Mouse (Mus musculus) spleen, postnatal 14 days (tissue): Measurements from ENCODE around the gene Arl1.
A peak's percentile ranks its signal among the peaks of the same experiment; 100 is the strongest.
"Not testable (repeated sequence)": the region's sequence is repeated elsewhere in the genome, so short reads cannot be mapped to it uniquely, and the experiment has no call there.

Source experiments
- DNase-seq, 2 experiments: peaks; one replicate each; pipeline ENCODE4 v3.0.0; 2021 to 2022; ENCODE audit warnings: low spot score in 2 of 2

Arl1 gene

DNA sequence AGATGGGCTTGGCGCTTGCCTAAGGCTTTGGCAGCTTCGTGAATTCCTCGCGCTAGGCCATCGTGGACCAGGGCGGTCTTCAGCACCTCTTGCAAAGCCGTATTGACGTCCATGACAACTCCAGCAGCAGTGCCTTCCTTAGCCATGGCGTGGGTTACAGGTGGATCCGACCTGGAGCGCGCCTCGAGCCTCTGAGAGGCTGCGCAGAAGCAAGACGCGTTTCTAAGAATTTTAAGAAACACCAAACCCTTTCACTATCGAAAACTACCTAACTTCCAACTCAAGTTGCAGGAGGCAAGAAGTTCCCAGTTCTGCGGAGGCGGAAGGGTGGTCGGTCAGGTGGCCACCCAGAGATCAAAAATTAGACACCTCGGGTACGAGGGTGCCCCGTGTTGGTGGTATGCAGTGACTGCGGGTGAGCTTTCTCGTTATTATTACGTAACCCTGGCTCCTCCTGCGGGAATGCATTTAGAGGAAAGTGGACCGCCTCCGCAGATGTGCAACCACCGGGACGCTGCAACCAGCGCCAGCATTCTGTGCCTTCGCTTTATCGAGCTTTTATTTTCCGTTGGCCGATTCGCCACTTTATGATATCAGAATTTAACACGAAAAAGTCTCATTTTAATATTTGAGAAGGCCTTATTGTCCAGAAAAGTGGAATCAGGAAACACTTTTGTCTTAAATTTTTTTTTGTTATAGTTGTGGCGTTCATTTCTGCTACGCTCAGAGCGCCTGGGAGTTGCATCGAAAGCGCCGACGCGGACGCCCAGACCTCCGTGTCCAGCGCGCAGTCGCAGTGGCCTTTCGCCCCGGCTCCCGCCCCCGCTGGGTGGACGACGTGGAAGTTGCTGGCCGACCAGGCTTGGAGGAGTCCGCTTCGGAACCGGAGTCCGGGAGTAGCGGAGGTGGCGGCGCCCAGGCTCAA is at the start of gene Arl1:
Gene Arl1 (plus strand): TSS at position 288 of the 925 bp plus-strand sequence.
- DNase-seq = peak; percentile 82 to 85

DNA sequence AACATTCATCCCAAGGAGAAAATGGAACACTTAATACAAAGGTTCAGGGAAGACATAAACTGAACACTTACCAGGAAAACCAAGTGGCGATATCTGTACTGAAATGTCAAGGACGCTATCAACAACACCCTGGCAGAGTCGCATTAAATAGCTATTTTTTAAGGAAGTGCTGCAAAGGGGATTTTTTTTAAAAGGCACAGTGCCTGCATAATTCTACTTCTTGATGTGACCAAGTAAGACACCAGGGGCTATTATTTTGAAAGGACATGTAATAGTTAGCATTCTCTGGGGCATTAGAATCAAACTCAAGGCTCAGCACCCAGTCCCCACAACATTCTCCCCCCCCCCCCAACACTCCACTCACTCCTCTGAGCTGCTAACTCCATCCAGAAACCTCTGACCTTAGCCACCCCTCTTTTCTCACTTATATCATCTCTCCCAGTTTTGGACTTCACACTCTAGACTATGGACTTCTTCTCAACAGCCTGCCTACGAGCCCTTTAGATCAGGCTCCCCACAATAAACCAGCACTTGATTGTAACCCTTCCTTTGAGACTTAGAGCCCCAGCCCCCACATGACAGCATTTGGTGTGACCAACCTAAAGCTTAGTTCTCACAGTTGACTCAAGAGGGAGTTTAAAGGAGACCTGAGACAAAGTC is 47.6 kb upstream of the Arl1 start:
- DNase-seq = no peak

DNA sequence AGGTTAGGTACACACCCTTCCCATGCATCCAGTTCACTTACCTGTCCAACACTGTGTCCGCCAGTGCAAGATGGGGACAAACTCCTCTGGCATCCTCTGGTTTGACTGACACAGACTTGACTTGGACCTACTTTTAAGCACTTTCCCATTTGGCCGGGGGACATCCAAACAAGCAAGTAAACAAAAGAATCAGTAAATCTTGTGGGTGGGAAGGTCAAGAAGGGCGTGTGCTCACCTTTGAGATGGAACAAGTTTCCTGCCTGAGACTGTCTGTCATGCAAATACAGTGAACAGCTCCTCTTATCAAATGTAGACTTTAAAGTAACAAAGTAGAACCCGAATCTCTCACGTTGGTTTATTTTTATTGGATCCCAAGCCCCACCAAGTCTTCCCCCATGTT is 45.7 kb upstream of the Arl1 start, which contains the start of gene Spic:
Gene Spic (minus strand): TSS at position 91 of the 400 bp plus-strand sequence.
- no peak for DNase-seq

DNA sequence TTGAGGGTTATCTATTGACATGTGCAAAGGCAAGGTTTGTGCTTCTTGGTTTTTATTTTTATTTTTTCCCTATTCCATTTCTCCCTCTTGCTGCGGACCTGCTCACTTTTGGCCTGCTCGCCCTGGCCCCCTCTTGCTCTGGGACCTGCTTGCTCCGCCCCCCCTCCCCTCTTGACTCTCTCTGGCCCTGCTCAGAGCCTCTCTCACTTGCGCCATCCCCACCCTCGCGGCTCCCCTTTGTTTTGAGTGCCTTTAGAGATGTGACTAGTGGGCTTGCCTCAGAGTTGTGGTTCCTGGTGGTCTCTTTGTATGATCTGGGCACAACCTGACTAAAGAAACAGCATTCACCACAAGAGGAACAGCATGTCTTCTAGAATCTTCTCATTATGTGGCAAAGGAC is 29.7 kb upstream of the Arl1 start:
- no peak for DNase-seq

DNA sequence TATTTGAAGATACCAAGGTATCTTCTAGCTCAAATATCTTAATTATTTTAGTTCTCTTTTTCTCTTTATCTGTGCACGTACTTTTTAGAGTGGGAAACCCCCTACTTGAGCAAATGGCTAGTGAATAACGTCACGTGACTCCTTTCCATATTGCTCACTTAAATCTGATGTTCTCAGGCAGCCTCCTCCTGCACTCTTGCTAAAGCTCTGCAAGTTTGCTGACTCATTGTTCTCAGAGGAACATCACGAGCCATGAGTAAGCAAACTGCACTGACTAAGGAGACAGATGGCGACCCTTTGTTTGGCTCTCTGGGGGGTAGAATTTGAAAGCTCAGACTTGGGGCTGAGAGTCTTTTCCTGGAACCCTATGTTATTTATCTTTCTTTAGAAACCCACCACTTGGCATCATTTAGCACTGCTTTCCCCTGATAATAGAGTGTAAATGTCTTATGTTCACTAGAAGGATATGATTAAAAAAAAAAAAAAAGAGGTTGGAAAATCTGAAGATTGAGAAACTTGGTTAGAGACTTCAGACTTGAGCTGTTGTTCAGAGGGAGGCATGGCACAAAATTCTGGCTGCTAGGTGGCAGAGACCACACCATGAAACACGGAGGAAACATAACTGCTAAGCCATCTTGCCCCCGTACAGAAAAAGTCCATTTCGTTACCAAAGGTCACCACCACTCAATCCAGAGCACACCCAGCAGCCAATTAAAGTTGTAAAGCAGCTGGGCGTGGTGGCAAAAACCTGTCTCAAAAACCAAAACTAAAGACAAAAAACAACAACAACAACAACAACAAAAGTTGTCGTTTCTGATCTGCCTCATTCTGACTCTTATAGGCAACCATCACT is 21.8 kb upstream of the Arl1 start:
- no peak for DNase-seq

DNA sequence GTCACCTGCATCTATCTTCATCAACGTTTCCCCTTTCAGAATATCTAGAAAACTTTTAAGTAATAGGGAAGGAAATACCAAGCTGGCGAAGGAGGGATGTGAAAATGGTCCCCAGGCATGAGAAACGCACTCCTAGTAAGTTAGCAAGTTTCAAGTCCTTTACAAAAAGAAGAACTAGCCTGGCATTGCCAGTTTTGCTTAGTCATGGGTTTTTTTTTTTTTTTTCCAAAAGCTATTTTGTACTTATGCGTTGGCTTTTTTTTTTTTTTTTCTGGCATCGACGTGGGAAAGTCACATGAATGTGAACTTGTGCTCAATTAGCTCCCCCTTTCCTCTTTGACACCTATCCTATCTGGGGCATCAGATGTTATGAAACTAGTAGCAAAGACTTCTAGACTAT is 18.3 kb upstream of the Arl1 start:
- no peak for DNase-seq

DNA sequence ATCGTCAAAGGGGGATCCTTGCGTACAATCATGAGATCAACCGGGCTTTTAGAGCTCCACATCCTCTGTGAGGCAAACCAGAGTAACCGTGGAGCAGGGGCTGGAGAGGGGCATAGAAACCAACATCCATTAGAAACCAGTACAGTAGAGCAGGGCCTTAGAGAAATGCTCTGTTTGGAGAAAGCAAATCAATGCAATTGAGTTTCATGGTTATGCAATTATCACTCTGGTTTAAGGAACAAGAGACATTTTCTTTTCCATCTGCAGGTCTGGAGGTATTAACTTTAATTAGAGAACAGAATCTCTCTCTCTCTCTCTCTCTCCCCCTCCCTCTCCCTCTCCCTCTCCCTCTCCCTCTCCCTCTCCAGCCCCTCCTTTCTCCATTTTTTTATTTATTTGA is 15.9 kb upstream of the Arl1 start:
- DNase-seq = no peak

DNA sequence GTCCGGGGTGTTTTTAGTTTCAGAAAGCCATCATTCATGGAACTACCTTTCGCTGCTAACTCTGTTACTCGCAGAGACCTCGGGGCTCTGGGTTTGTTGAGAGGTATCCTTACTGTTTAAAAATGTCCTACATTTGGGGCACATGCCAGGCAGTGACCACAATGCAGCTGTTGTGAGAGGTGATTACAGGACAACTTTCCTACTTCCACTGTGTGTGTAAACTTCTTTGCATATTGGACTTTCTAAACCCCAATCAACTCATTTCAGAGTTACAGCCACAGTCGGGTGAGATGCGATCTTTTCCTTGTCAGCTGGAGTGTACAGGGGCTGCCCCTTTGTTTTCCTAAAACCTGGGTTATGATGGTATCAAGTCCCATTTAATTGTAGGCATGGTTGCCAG is 15.0 kb upstream of the Arl1 start:
- DNase-seq = no peak

DNA sequence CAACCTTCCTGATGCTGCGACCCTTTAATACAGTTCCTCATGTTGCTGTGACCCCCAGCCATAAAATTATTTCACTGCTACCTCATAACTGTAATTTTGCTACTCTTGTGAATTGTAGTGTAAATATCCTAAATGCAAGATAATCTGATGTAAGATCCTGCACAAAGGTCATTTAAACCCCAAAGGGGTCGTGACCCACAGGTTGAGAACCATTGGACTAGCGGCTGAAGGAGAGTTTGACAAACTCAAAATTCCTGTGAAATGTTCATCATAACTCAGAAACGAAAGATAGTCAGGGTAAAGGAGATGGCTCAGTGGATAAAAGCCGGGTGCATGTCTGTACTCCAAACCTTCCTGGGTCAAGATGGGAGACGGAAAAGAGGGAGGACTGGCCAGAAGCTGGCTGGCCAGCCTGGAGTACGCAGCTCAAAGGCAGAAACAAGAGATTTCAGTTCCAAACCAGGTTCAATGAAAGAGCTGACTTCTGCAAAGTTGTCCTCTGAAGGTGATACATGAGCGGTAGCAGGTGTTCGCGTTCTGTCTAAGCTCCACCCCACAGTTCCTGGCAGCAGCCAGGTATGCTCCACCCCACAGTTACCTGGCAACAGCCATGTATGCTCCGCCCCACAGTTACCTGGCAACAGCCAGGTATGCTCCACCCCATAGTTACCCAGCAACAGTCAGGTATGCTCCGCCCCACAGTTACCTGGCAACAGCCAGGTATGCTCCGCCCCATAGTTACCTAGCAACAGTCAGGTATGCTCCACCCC is 13.5 kb upstream of the Arl1 start:
- no peak for DNase-seq

DNA sequence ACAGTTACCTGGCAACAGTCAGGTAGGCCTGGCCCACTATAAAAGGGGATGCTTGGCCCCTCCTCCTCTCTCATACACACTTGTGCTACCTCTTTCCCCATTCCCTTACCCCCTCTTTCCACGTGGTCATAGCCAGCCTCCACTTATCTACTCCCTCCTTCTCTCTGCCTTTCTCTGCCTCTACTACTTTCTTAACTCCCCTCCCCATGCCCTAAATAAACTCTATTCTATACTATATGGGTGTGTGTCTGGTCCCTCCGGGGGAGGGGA is 13.0 kb upstream of the Arl1 start:
- no peak for DNase-seq

DNA sequence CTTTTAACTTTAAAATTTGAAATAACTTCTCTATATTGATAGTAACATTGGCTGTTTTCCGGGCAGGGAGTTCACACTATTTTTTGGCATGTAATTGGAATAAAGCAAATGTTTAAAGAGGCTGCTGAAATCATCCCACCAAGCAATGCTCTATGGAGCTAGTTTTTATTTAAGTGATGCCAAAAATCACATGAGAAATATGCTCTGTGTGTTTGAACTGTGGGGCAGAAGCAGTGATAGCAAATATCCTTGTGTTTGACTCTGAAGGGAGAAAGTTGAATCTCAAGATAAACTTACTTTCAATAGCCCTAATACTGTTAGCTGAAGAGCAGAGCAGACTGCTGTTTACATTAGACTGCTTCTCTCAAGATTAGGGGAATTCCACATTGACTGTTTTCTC is 11.0 kb upstream of the Arl1 start:
- DNase-seq = no peak

DNA sequence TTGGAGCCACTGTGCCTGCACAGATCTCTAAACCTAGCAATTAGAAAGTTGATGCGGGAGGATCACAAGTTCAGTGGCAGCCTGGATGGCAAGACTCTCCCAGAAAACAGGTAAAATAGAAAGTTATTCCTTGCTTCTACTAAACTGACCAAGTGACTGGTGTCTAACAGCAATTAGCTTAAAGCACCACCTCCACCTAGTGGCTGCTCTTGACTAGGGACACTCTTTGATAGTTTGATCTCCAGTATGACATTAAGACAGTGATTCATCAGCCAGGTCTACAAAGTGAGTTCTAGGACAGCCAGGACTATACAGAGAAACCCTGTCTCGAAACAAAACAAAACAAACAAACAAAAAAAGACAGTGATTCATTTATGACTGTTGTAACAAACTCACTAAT is 5.3 kb upstream of the Arl1 start:
- DNase-seq = no peak

DNA sequence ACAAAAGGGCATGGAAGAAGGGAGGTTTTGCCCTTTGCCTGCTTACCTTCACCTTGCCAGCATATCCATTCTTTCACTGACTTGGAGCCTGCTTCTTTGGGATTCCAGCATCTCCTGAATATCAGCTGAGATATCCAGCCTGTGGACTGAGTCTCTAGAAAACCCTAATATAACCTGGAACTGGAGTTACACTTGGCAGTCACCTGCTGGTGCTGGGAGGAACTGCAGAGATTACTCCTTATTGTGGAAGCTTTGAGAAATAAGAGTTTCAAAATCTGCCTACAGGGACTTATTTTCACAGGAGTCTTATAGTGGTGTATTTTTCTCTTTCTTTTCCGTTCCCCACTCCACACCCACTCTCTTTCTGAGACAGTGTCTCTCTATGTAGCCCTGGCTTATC is 3.5 kb upstream of the Arl1 start:
- peak in 1 of 2 experiments; percentile 22 for DNase-seq

DNA sequence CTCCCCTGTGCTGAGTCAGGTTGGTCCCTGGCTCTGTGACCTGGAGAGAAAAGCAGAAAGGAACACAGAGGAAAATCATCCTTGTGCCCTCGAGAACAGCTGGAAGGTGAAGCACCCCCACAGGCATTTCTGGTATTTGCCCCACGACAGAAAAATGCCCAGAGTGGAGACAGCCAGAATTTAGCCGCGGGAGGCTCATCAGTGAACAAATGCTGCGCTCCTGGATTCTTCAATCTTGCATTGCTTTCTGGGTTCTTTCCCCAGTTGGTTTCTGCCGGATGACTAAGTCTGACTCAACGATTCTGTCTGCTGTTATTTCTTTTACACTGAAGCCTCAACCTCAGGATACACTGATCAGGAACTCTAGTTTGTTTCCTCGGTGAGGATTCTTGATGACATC is 2.5 kb upstream of the Arl1 start:
- DNase-seq = no peak

DNA sequence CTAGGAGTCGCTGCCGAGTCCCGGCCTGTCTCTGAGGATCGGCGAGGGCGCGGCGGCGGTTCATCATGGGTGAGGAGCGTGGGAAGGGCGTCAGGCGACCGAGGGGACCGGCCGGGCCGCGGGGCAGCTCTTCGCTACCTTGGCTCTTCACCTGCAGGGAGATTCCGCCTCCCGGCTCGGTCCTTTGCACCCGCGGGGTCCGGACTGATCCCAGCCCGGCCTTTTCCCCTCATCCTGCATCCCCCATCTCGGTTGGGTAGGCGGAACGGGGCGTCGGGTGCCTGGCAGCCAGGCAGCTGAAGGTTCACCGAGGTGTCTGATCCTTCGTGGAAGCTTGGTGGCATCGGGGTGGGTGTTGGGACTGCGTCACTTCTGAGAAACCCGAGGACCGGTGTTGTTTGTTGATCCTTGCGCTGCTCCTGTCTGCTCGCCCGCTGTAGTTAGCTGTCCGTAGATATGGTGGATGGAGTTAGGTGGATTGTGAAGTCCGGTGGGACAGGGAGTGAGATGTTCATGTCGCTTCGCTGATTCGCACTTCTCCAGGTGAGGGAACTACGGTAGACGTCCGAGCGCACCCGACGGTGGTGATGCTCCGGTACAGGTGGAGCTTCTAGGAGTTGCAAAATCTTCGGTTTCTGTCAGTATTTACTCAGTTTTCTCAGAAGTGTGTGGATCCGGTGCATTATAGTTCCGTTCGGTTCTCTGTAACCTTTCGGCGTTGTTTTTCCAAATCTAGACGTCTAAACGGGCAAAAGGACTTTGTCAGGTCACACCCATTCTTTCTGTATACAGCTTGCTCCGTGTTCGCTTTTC is 1.0 kb downstream of the Arl1 start:
- DNase-seq = peak in 1 of 2 experiments; percentile 10

DNA sequence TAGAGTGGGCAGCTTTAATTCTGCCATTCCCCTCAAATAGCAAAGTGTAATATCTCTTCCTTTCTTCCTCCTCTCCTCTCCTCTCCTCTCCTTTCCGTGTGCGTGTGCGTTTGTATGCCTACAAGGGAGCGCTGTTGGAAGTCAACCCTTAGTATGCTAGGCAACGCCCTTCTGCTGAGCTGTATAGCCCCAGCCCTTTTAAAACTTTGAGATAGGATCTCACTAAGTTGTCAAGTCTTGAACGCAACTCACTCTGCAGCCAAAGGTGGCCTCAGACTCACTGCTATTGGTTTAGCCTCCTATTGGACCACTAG is 1.6 kb downstream of the Arl1 start:
- DNase-seq = no peak

DNA sequence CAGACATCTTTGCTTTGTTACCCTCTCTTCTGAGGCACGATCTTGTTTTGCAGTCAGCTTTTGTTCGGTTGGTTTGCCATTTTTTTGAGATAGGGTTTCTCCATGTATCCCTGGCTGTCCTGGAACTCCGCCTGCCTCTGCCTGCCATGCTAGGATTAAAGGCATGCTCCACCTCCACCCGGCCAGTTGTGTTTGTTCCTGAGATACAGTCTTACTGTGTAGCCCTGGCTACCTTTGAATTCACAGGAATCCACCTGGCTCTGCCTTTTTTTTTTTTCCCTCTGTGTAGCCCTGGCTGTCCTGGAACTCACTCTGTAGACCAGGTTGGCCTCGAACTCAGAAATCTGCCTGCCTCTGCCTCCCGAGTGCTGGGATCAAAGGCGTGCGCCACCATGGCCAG is 8.4 kb downstream of the Arl1 start:
- DNase-seq = not testable (repeated sequence)

DNA sequence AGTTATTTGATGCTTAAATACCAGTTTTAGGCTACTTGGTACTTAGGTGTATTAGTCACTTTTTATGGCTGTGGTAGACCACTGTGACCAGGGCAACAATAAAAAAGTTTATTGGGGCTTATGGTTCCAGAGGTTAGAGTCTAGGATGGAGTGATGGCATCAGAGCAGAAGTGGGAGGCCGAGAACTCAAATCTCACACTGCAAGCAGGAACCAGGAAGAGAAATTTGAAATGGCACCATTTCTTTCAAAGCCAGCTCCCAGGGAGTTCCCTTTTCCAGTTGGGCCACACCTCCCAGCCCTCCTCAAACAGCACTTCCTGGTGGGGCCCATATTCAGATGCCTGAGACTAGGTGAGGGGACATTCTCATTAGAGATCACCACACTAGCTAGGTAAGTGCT is 9.2 kb downstream of the Arl1 start:
- DNase-seq = no peak

DNA sequence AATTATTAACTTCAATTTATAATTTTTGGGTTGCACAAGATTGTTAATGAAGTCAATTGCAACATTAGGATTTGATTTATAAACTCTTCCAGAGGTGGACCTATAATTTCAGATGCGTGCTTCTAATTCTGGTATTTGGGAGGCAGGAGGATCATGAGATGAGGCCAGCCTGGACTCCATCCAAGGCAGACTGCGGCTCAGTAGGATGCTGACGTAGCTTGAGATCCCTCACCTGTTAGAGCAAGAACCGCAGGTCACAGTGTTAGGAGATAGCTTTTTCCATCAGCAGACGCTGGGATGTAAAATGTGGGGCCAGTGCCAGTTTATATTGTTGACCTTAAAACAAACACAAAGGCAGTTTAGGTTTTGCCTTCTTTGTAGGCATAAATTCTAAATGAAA is 10.1 kb downstream of the Arl1 start:
- DNase-seq = no peak

DNA sequence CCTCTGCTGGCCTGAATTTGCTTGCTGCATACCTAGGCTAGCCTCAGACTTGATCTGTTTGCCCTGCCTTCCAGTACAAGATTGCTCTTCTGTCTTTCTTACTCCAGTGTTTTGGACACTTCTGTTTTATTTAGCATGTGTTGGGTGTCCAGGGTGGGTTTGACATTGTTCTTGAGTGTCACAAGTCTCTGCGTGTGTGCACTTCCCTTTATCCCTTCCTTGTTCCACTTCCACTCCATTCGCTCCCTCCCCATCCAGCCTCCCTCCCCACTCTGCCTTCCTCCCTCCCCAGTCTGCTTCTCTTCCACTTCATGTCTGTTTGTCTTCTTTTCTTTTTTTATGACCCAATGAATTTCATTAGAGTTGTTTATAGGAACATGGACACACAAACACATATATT is 10.8 kb downstream of the Arl1 start:
- DNase-seq = no peak
